Mouse (Mus musculus) spleen, postnatal 14 days (tissue): ENCODE measurements around the gene Pabpc1l.

ENCODE experiments used
- DNase-seq, 2 experiments: peaks; one replicate each; pipeline ENCODE4 v3.0.0; 2021 to 2022; ENCODE audit warnings: low spot score in 2 of 2

Pabpc1l gene

DNA sequence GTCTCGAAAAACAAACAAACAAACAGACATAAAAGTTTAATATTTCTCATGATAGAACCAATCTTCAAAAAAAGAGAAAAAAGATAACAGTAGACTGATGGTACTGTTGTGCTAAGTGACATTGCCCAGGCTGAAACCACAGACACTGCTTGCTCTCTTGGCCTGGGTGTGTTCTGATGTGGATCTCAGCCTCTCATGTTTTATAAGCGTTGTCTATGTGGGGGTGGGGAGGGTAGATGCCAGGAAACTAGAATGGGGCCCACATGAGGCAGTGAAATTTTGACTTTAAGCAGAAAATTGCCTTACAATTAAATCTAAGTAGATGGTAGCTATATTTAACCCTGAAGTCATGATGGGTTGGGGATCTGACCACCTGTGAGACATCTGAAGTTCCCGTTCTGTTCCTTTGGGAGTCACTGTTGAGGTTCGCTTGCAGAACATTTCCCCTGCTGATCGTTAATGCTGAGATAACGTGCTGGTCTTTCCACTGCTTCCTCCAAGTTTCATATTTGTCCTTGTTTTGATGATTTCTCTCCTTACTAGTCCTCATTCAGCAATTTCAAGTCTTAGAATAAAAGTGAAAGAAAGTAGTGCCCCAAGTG is 62.3 kb downstream of the Pabpc1l start:
- no peak for DNase-seq

DNA sequence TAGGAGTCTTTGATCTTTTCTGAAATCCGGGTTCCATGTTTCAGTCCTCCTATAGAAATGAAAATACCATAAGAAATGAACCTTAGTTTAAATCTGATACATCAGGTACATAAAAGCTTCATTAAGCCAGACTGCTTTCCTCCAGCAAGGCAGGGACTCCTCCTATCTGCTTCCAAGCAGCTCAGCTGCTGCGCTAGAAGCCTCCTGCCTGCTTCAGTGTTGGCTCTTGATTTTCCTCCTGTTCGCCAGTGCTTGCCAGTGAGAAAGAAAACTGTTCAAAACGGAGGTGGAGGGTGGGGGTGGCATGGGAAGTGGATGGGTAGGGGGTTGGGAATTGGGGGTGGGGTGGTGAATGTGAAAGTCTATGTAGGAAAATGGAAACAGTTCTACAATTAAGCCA is 64.3 kb downstream of the Pabpc1l start:
- DNase-seq: no peak

GRCm38 (mm10) chr2:164094152-164094551 is 68.9 kb downstream of the Pabpc1l start:
- no peak for DNase-seq

DNA sequence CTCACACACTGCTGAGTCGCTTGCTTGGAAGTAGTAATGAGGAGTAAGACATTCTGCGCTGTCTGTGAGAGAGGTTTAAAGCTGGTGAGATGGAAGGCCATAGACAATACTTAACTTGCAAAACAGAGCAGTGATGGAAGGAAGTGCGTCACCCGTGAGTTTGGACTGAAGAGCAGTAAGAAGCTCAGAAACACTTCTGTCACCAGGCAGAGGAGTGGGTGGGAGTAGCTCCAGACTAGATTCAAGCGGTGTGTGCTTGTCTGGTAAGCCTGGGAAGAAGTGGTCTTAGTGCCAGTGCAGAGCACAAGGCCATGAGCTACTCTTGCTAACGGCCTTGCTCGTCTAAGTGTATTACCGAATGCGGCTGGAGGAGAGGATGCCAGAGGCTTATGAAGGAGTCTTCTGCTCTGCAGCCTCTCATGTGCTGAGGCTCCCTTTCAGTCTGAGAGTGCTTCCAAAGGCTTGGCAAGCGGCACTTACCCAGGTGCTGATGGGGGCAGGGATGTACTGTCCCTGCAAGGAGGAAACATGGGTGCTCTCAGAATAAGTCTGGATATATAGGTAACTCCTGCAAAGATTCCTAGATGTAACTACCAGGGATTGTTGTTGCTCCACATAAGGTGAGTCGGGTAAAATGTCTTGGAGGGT is 73.5 kb downstream of the Pabpc1l start:
- no peak for DNase-seq
